Mouse (Mus musculus) erythroblast, embryonic 14.5 days (primary cell): ENCODE measurements around the gene Rnf10. TPM values are rescaled to one million over a fixed set of nuclear protein-coding genes. Genes with fewer than 3 reads are reported as not detected.
A peak's percentile ranks its signal among the peaks of the same experiment; 100 is the strongest.

Experiments used
- H3K27me3 ChIP-seq: 2 replicates; pipeline ENCODE4 v1.6.1; 2012; ENCODE audit warnings: inconsistent platforms; ENCODE audit not compliant: control insufficient read depth
- H3K36me3 ChIP-seq: 2 replicates; pipeline ENCODE4 v1.6.1; 2012; ENCODE audit warnings: mild to moderate bottlenecking, inconsistent platforms; ENCODE audit not compliant: control insufficient read depth
- H3K4me1 ChIP-seq: 2 replicates; pipeline ENCODE4 v1.6.1; 2012; ENCODE audit warnings: inconsistent platforms; ENCODE audit not compliant: control insufficient read depth
- H3K4me3 ChIP-seq: replicated peaks from 2 replicates; pipeline ENCODE3; 2012; ENCODE audit warnings: moderate library complexity, mild to moderate bottlenecking, inconsistent platforms
- H3K9me3 ChIP-seq: 2 replicates; pipeline ENCODE4 v1.6.1; 2012; ENCODE audit warnings: low read length, inconsistent platforms, mixed read lengths; ENCODE audit not compliant: control insufficient read depth
- GATA1 ChIP-seq: IDR thresholded peaks from 2 replicates; pipeline ENCODE4 v1.6.1; 2012; ENCODE audit warnings: low read length, inconsistent platforms, mixed read lengths
- TAL1 ChIP-seq: IDR thresholded peaks from 3 replicates; pipeline ENCODE4 v1.6.1; 2012; ENCODE audit warnings: low read length, inconsistent platforms, mixed read lengths
- polyA plus RNA-seq: library from polyadenylated mRNA; stranded (reverse); fragments of >175 nt; gene quantifications from 2 replicates; pipeline ENCODE4 v1.2.3, GENCODE M21; 2012

Gene Rnf10
- polyA plus RNA-seq, 1 experiment: 107 TPM

DNA sequence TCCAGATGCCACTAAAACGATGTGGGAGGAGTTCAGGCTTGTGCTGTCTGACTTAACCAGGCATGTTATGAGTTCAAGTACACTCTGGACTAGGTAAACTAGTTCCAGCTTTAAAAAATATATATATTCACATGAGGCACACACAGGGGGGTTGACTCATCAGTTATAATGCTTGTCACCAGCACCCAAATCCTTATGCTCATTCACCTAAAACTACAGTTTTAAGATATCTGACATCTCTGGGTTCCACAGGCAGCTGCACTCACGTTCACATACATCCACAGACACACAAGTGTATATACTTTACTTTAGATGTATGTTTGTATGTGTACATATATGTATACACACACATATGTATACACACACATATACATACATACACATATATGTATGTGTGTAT lies 6.1 kb upstream of the Rnf10 start:
- no peak overlapping the region for H3K4me3 ChIP-seq
- H3K36me3 ChIP-seq: peaks cover 17% of the 10 kb centered on the region
- H3K4me1 ChIP-seq: peaks cover 61% of the 10 kb centered on the region
- no peaks in the 10 kb centered on the region for H3K27me3 ChIP-seq
- H3K9me3 ChIP-seq: peaks cover 4% of the 10 kb centered on the region
- TF ChIP-seq GATA1 (no peak), TAL1 (no peak)

GRCm38 (mm10) chr5:115278053-115278452 lies 5.4 kb upstream of the Rnf10 start:
- TF ChIP-seq GATA1: no peak
- no peak for TF ChIP-seq TAL1
- Histone ChIP-seq H3K36me3 (peaks cover 10% of the 10 kb centered on the region), H3K27me3 (no peaks in the 10 kb centered on the region), H3K9me3 (peaks cover 4% of the 10 kb centered on the region), H3K4me1 (peaks cover 61% of the 10 kb centered on the region), H3K4me3 (no peak overlapping the region)

GRCm38 (mm10) chr5:115275998-115276397 lies 3.3 kb upstream of the Rnf10 start:
- no peak overlapping the region for H3K4me3 ChIP-seq
- no peaks in the 10 kb centered on the region for H3K27me3 ChIP-seq
- H3K36me3 ChIP-seq: peaks cover 14% of the 10 kb centered on the region

GRCm38 (mm10) chr5:115274771-115275170 lies 2.1 kb upstream of the Rnf10 start:
- Histone ChIP-seq H3K27me3 (no peaks in the 10 kb centered on the region), H3K4me1 (peaks cover 57% of the 10 kb centered on the region), H3K4me3 (no peak overlapping the region), H3K9me3 (peaks cover 4% of the 10 kb centered on the region), H3K36me3 (peaks cover 26% of the 10 kb centered on the region)
- no peak for TF ChIP-seq GATA1
- TF ChIP-seq TAL1: no peak

More at GRCm38 (mm10) chr5:115275998-115276397, 3.3 kb upstream of the Rnf10 start:
- H3K9me3 ChIP-seq: peaks cover 4% of the 10 kb centered on the region
- TF ChIP-seq GATA1: no peak
- TF ChIP-seq TAL1: no peak
- H3K4me1 ChIP-seq: peaks cover 56% of the 10 kb centered on the region

DNA sequence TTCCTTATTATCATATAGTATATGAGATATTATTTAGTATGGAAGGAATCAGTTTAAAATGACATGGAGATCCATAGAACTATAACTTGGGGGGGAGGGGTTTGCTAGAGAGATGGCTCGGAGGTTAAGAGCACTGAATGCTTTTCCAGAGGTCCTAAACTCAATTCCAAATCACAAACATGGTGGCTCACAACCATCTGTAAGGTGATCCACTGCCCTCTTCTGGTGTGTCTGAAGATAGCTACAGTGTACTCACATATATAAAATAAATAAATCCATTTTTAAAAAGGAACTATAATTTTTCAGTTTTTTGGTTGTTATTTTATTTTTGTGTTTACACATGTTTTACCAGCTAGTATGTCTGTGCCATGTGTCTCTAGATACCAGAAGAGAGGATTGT lies 1.7 kb upstream of the Rnf10 start:
- peaks cover 59% of the 10 kb centered on the region for H3K4me1 ChIP-seq

GRCm38 (mm10) chr5:115273549-115274135 lies 944 bp upstream of the Rnf10 start:
- Histone ChIP-seq H3K27me3 (no peaks in the 10 kb centered on the region), H3K9me3 (peaks cover 4% of the 10 kb centered on the region), H3K4me1 (peaks cover 61% of the 10 kb centered on the region), H3K36me3 (peaks cover 37% of the 10 kb centered on the region), H3K4me3 (peak overlapping the region; percentile 99)
- TF ChIP-seq GATA1 (no peak), TAL1 (no peak)

More for the DNA sequence above, 1.7 kb upstream of the Rnf10 start:
- Histone ChIP-seq H3K9me3 (peaks cover 4% of the 10 kb centered on the region), H3K36me3 (peaks cover 30% of the 10 kb centered on the region), H3K27me3 (no peaks in the 10 kb centered on the region), H3K4me3 (no peak overlapping the region)
- TF ChIP-seq TAL1 (no peak), GATA1 (no peak)

GRCm38 (mm10) chr5:115271931-115272811 lies 527 bp downstream of the Rnf10 start:
- Histone ChIP-seq H3K4me1 (peaks cover 67% of the 10 kb centered on the region), H3K9me3 (peaks cover 4% of the 10 kb centered on the region), H3K27me3 (no peaks in the 10 kb centered on the region), H3K4me3 (peak overlapping the region; percentile 99), H3K36me3 (peaks cover 48% of the 10 kb centered on the region)
- TF ChIP-seq GATA1: no peak
- TF ChIP-seq TAL1: no peak

- no peak for TF ChIP-seq GATA1
- peaks cover 79% of the 10 kb centered on the region for H3K4me1 ChIP-seq
- peak overlapping the region; percentile 99 for H3K4me3 ChIP-seq
- no peaks in the 10 kb centered on the region for H3K9me3 ChIP-seq
- H3K27me3 ChIP-seq: no peaks in the 10 kb centered on the region
- peaks cover 65% of the 10 kb centered on the region for H3K36me3 ChIP-seq
Measured at GRCm38 (mm10) chr5:115269969-115270368, 2.7 kb downstream of the Rnf10 start.

GRCm38 (mm10) chr5:115268266-115268665 lies 4.4 kb downstream of the Rnf10 start:
- no peak for TF ChIP-seq TAL1
- TF ChIP-seq GATA1: no peak
- Histone ChIP-seq H3K36me3 (peaks cover 80% of the 10 kb centered on the region), H3K9me3 (no peaks in the 10 kb centered on the region), H3K4me1 (peaks cover 81% of the 10 kb centered on the region), H3K27me3 (no peaks in the 10 kb centered on the region), H3K4me3 (peak overlapping the region; percentile 99)
